Mouse (Mus musculus) megakaryocyte, adult 5-6 weeks (primary cell): Measurements from ENCODE around the gene Dgkq. TPM values are rescaled to one million over a fixed set of nuclear protein-coding genes. Genes with fewer than 3 reads are reported as not detected.
A peak's percentile ranks its signal among the peaks of the same experiment; 100 is the strongest.

Experiments
- ATAC-seq: 2 replicates; pipeline ENCODE4 v1.8.0; 2016; ENCODE audit warnings: mild to moderate bottlenecking, inconsistent platforms; ENCODE audit not compliant: poor library complexity, severe bottlenecking
- total RNA-seq, 2 experiments: library from RNA; stranded (forward) in 1 of 2; stranded (reverse) in 1 of 2; fragments of 153-499, 151-499 nt in 1 of 2; fragments of 221-1000, 200-1000 nt in 1 of 2; gene quantifications; 2 replicates each; pipeline versions ENCODE4 v1.2.3 to v1.2.4; 2015 to 2017

Gene Dgkq
- total RNA-seq, 2 experiments from 2014 or later: 5.9 to 6.8 TPM

DNA sequence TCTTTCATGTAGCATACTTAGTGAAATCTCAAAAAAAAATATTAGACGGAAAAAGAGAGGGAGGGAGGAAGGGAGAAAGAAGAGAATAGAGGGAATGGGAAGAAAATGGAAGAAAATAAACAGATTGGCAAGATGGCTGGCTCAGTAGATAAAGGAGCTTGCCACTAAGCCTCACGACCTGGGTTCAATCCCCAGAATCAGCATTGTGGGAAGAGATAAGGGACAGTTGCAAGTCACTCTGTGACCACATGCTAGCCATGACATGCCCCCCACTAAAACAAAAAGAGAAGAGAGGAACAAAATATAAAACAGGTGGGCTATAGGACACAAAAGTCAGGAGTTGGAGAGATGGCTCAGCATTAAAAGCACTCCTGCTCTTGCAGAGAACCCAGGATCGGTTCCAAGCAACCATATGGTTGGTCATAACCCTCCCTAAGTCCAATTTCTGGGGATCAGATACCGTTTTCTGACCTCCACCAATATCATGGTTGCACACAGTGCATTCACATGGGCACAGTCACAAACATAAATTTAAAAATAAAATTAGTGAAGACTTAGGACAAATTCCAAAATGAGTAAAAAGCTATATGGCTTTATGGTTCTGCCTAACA, 43.3 kb downstream of the Dgkq start:
- ATAC-seq: no peak

DNA sequence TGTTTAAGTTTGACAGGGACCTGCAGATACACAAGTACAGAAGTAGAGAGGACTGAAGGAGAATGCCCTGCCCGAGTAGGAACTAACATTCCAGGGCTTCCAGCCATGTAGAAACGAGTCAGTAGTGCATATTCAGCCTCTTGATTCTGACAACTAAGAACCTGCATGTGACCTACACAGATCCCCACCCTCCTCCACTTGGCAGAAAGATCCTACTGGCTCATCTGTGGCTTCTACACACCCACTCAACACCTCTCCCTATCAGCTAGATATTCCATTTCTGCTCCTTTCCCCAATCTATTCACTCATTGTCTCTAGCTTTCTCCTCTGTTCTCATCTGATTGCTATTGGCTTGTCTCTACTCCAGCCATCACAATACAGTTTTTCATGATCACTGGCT, 47.6 kb downstream of the Dgkq start:
- no peak for ATAC-seq

DNA sequence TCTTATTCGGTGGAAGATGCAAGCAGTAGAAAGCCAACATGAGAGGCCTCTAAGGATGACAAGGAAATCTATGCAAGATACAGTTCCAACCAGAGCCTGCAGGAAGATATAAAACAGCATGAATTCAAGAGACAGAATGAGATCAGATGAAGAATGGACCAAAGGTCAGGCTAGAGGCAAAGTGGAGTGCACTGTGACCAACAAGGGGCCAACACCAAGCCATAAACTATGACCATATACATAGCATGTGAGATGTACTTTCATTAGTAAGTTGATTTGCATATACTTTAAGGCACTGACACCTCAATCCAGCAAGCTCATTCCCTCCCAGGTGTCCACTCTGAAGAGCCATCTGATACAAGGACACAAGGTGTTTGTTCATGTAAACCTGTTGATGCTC, 59.0 kb downstream of the Dgkq start:
- ATAC-seq: no peak

DNA sequence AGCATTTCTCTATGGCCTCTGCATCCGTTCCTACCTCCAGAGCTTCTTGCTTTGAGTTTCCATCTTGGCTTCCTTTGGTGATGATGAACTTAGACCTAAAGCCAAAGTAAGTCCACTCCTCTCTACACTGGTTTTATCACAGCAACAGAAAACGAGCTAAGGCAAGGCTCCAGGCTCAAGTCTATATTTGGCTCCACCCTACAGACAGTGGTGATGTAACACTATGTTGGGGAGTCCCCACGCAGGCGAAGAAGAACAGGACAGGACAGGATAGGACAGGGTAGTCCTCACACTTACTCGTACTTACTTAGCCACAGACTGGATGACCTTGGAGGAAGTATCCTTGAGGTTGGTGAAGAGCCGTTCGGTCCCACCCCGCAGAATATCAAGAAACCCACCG, 66.9 kb downstream of the Dgkq start:
- 0 out of 2 replicates have a peak, but pooled peaks have one; percentile 35 for ATAC-seq

DNA sequence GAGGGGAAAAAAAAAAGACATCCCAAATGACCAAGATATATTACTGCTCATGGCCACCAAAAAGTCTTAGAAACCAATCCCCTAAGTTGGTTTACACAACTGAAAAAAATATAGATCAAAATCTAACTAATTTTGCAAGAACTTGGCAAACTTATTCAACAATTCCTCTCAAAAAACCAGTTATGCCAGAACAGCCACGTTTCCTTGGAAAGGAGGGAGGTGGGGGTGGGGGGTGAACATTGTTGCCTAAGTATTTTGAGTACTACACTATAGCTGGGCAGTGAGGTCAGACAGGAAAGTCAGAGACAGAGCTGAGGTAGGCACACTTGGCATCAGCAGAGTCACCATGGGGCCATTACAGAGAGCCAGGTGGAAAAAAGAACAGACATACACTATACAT, 69.5 kb downstream of the Dgkq start:
- no peak for ATAC-seq

Other genes starting within 250 kb of the Dgkq start
- 197 and 209 TPM in 2 replicates for gene Atp5k, start 235.2 kb downstream of the Dgkq start, total RNA-seq (2015)
- 132 and 217 TPM in 2 replicates for gene Atp5k, start 235.2 kb downstream of the Dgkq start, total RNA-seq (2017)
- 8.7 and 9.5 TPM in 2 replicates for gene Mfsd7a, start 220.8 kb downstream of the Dgkq start, total RNA-seq (2015)
- 15.2 and 21.7 TPM in 2 replicates for gene Mfsd7a, start 220.8 kb downstream of the Dgkq start, total RNA-seq (2017)
- gene Pcgf3, start 208.4 kb downstream of the Dgkq start, total RNA-seq (2015): 13.0 and 16.5 TPM in 2 replicates
- 9.5 and 13.5 TPM in 2 replicates for gene Pcgf3, start 208.4 kb downstream of the Dgkq start, total RNA-seq (2017)
- gene Cplx1, start 119.6 kb downstream of the Dgkq start, total RNA-seq (2015): 0.34 TPM in 1 of 2 replicates, not detected in the other
- not detected in 2 replicates for gene Cplx1, start 119.6 kb downstream of the Dgkq start, total RNA-seq (2017)
- gene Gak, start 39.9 kb downstream of the Dgkq start, total RNA-seq (2015): 78.9 and 80.8 TPM in 2 replicates
- 110 and 120 TPM in 2 replicates for gene Gak, start 39.9 kb downstream of the Dgkq start, total RNA-seq (2017)
- 18.7 and 21.5 TPM in 2 replicates for gene Tmem175, start 39.9 kb downstream of the Dgkq start, total RNA-seq (2015)
- gene Tmem175, start 39.9 kb downstream of the Dgkq start, total RNA-seq (2017): 8.7 and 11.7 TPM in 2 replicates
- gene Idua, start 9.3 kb downstream of the Dgkq start, total RNA-seq (2015): 14.0 and 17.4 TPM in 2 replicates
- 6.3 and 9.9 TPM in 2 replicates for gene Idua, start 9.3 kb downstream of the Dgkq start, total RNA-seq (2017)
- 0.02 and 0.57 TPM in 2 replicates for gene Slc26a1, start 5.9 kb upstream of the Dgkq start, total RNA-seq (2015)
- gene Slc26a1, start 5.9 kb upstream of the Dgkq start, total RNA-seq (2017): 0.04 and 0.77 TPM in 2 replicates
- gene Fgfrl1, start 22.7 kb upstream of the Dgkq start, total RNA-seq (2015): 0.16 and 1.1 TPM in 2 replicates
- gene Fgfrl1, start 22.7 kb upstream of the Dgkq start, total RNA-seq (2017): 0.12 and 1.0 TPM in 2 replicates
- not detected in 2 replicates for gene Rnf212, start 105.3 kb upstream of the Dgkq start, total RNA-seq (2015)
- gene Rnf212, start 105.3 kb upstream of the Dgkq start, total RNA-seq (2017): not detected in 2 replicates
- gene Tmed11, start 125.7 kb upstream of the Dgkq start, total RNA-seq (2015): not detected in 2 replicates
- gene Tmed11, start 125.7 kb upstream of the Dgkq start, total RNA-seq (2017): not detected in 2 replicates
- gene Vmn2r8, start 139.2 kb upstream of the Dgkq start, total RNA-seq (2015): not detected in 2 replicates
- gene Vmn2r8, start 139.2 kb upstream of the Dgkq start, total RNA-seq (2017): not detected in 2 replicates
- not detected in 2 replicates for gene Vmn2r9, start 182.9 kb upstream of the Dgkq start, total RNA-seq (2015)
- not detected in 2 replicates for gene Vmn2r9, start 182.9 kb upstream of the Dgkq start, total RNA-seq (2017)